Mouse (Mus musculus) MEL (cell line): ENCODE measurements at regions not wholly inside any gene's neighbourhood (a gene's known extent, or its start where the extent isn't known, plus 50 kb on each side); places are given as distances from the start of the nearest gene placed in this dataset.

Experiments used
- DNase-seq: peaks from one replicate; pipeline ENCODE4 v3.0.0; 2011; ENCODE audit warnings: low read depth, low spot score
- H3K27ac ChIP-seq: 2 replicates; pipeline ENCODE4 v1.5.1; 2012; ENCODE audit warnings: low read depth, mild to moderate bottlenecking, control low read depth, low read length, moderate library complexity; ENCODE audit not compliant: control insufficient read depth
- H3K27me3 ChIP-seq, 2 experiments: fragments of 150-350 bp in 1 of 2; sonication (generic) in 1 of 2; 2 replicates each; pipeline ENCODE4 v1.6.1; 2012; ENCODE audit warnings: low read length in 2 of 2, mild to moderate bottlenecking in 2 of 2, improper control_type of control experiment in 1 of 2, moderate library complexity in 1 of 2; ENCODE audit not compliant: insufficient read depth in 2 of 2, control insufficient read depth in 1 of 2
- H3K36me3 ChIP-seq, 2 experiments: 2 replicates each; pipeline ENCODE4 v1.6.1; 2012 to 2014; ENCODE audit warnings: low read length in 2 of 2, improper control_type of control experiment in 1 of 2, inconsistent platforms in 1 of 2, mild to moderate bottlenecking in 1 of 2; ENCODE audit not compliant: insufficient read depth in 2 of 2, control insufficient read depth in 1 of 2
- H3K4me1 ChIP-seq, 2 experiments: fragments of 150-350 bp in 1 of 2; sonication (generic) in 1 of 2; 2 replicates each; pipeline ENCODE4 v1.6.1; 2012; ENCODE audit warnings: low read length in 2 of 2, improper control_type of control experiment in 1 of 2, mild to moderate bottlenecking in 1 of 2; ENCODE audit not compliant: insufficient read depth in 2 of 2, control insufficient read depth in 1 of 2
- H3K4me3 ChIP-seq, 2 experiments: fragments of 150-350 bp in 1 of 2; sonication (generic) in 1 of 2; 2 replicates each; pipeline ENCODE4 v1.5.1; 2012; ENCODE audit warnings: low read depth in 2 of 2, low read length in 2 of 2, mild to moderate bottlenecking in 2 of 2, moderate library complexity in 2 of 2, control low read depth in 1 of 2, improper control_type of control experiment in 1 of 2; ENCODE audit not compliant: control insufficient read depth in 1 of 2, insufficient read depth in 1 of 2
- H3K79me2 ChIP-seq: 2 replicates; pipeline ENCODE4 v1.6.1; 2012; ENCODE audit warnings: mild to moderate bottlenecking, low read length, moderate library complexity; ENCODE audit not compliant: control insufficient read depth, poor library complexity, insufficient read depth
- H3K9ac ChIP-seq: 2 replicates; pipeline ENCODE4 v1.6.1; 2012; ENCODE audit warnings: low read depth, mild to moderate bottlenecking, control low read depth, low read length, moderate library complexity; ENCODE audit not compliant: control insufficient read depth, poor library complexity, severe bottlenecking
- H3K9me3 ChIP-seq: fragments of 150-350 bp; sonication (generic); replicated peaks from 2 replicates; pipeline ENCODE4 v1.6.1; 2012; ENCODE audit warnings: mild to moderate bottlenecking, low read length, improper control_type of control experiment, moderate library complexity; ENCODE audit not compliant: insufficient read depth
- BHLHE40 ChIP-seq: IDR thresholded peaks from 2 replicates; pipeline ENCODE4 v1.6.1; 2012; ENCODE audit warnings: low read depth, mild to moderate bottlenecking, inconsistent platforms, low read length, improper control_type of control experiment, borderline replicate concordance
- CHD1 ChIP-seq: IDR thresholded peaks from 2 replicates; pipeline ENCODE4 v1.6.1; 2012; ENCODE audit warnings: low read depth, mild to moderate bottlenecking, inconsistent platforms, low read length, improper control_type of control experiment
- CHD2 ChIP-seq: IDR thresholded peaks from 2 replicates; pipeline ENCODE4 v1.6.1; 2011; ENCODE audit warnings: low read length, improper control_type of control experiment
- E2F4 ChIP-seq: IDR thresholded peaks from 2 replicates; pipeline ENCODE4 v1.6.1; 2011; ENCODE audit warnings: low read depth, low read length, improper control_type of control experiment, borderline replicate concordance
- EP300 ChIP-seq, 2 experiments: IDR thresholded peaks; 2 replicates each; pipeline ENCODE4 v1.6.1; 2011; ENCODE audit warnings: improper control_type of control experiment in 2 of 2, low read length in 2 of 2, low read depth in 1 of 2, mild to moderate bottlenecking in 1 of 2
- GATA1 ChIP-seq: IDR thresholded peaks from 2 replicates; pipeline ENCODE4 v1.6.1; 2011; ENCODE audit warnings: low read depth, low read length, improper control_type of control experiment
- KAT2A ChIP-seq: conservative IDR thresholded peaks from 2 replicates; pipeline ENCODE4 v1.6.1; 2012; ENCODE audit warnings: low read depth, low read length, improper control_type of control experiment, inconsistent platforms
- MAFK ChIP-seq: IDR thresholded peaks from 2 replicates; pipeline ENCODE4 v1.6.1; 2011; ENCODE audit warnings: low read depth, mild to moderate bottlenecking, low read length, improper control_type of control experiment, borderline replicate concordance
- MEF2A ChIP-seq: IDR thresholded peaks from 2 replicates; pipeline ENCODE4 v1.6.1; 2014; ENCODE audit warnings: low read depth, mild to moderate bottlenecking, inconsistent platforms, low read length, improper control_type of control experiment; ENCODE audit not compliant: poor library complexity, insufficient replicate concordance, severe bottlenecking; ENCODE audit errors: extremely low read depth
- MYC ChIP-seq: IDR thresholded peaks from 2 replicates; pipeline ENCODE4 v1.6.1; 2011; ENCODE audit warnings: low read depth, mild to moderate bottlenecking, low read length, improper control_type of control experiment, moderate library complexity
- NELFE ChIP-seq: IDR thresholded peaks from 2 replicates; pipeline ENCODE4 v1.6.1; 2011; ENCODE audit warnings: low read depth, low read length, improper control_type of control experiment
- NRF1 ChIP-seq: IDR thresholded peaks from 2 replicates; pipeline ENCODE4 v1.6.1; 2014; ENCODE audit warnings: low read depth, mild to moderate bottlenecking, inconsistent platforms, low read length, improper control_type of control experiment, moderate library complexity; ENCODE audit not compliant: poor library complexity, insufficient read depth, severe bottlenecking
- POLR2A ChIP-seq, 2 experiments: IDR thresholded peaks; 2 replicates each; pipeline ENCODE4 v1.6.1; 2011 to 2012; ENCODE audit warnings: low read length in 2 of 2, mild to moderate bottlenecking in 2 of 2, control low read depth in 1 of 2, improper control_type of control experiment in 1 of 2, low read depth in 1 of 2, moderate library complexity in 1 of 2; ENCODE audit not compliant: control insufficient read depth in 1 of 2, insufficient read depth in 1 of 2, poor library complexity in 1 of 2
- POLR2AphosphoS2 ChIP-seq: IDR thresholded peaks from 2 replicates; pipeline ENCODE4 v1.6.1; 2011; ENCODE audit warnings: low read length, improper control_type of control experiment
- RAD21 ChIP-seq: IDR thresholded peaks from 2 replicates; pipeline ENCODE4 v1.6.1; 2011; ENCODE audit warnings: mild to moderate bottlenecking, low read depth, low read length, improper control_type of control experiment
- RCOR1 ChIP-seq: IDR thresholded peaks from 2 replicates; pipeline ENCODE4 v1.6.1; 2012; ENCODE audit warnings: low read depth, mild to moderate bottlenecking, inconsistent platforms, low read length, improper control_type of control experiment
- SIN3A ChIP-seq: IDR thresholded peaks from 2 replicates; pipeline ENCODE4 v1.6.1; 2012; ENCODE audit warnings: low read length, improper control_type of control experiment, inconsistent platforms
- TAL1 ChIP-seq: IDR thresholded peaks from 2 replicates; pipeline ENCODE4 v1.6.1; 2012; ENCODE audit warnings: mild to moderate bottlenecking, inconsistent platforms, low read length, moderate library complexity, mixed read lengths
- TBP ChIP-seq: IDR thresholded peaks from 2 replicates; pipeline ENCODE4 v1.8.0; 2011; ENCODE audit warnings: low read depth, low read length, improper control_type of control experiment
- TCF12 ChIP-seq: IDR thresholded peaks from 2 replicates; pipeline ENCODE4 v1.6.1; 2014; ENCODE audit warnings: low read depth, mild to moderate bottlenecking, inconsistent platforms, low read length, improper control_type of control experiment, moderate library complexity
- USF2 ChIP-seq, 2 experiments: IDR thresholded peaks; 2 replicates each; pipeline ENCODE4 v1.6.1; 2011 to 2012; ENCODE audit warnings: improper control_type of control experiment in 2 of 2, low read length in 2 of 2, borderline replicate concordance in 1 of 2, inconsistent platforms in 1 of 2, low read depth in 1 of 2, mild to moderate bottlenecking in 1 of 2; ENCODE audit not compliant: insufficient read depth in 1 of 2
- ZC3H11A ChIP-seq: IDR thresholded peaks from 2 replicates; pipeline ENCODE4 v1.6.1; 2012; ENCODE audit warnings: low read depth, mild to moderate bottlenecking, inconsistent platforms, low read length, improper control_type of control experiment
- ZKSCAN1 ChIP-seq: IDR thresholded peaks from 2 replicates; pipeline ENCODE4 v1.6.1; 2012; ENCODE audit warnings: low read depth, mild to moderate bottlenecking, inconsistent platforms, low read length, improper control_type of control experiment, moderate library complexity
- ZMIZ1 ChIP-seq: IDR thresholded peaks from 2 replicates; pipeline ENCODE4 v1.6.1; 2012; ENCODE audit warnings: low read depth, mild to moderate bottlenecking, inconsistent platforms, low read length, improper control_type of control experiment, moderate library complexity
- ZNF384 ChIP-seq: IDR thresholded peaks from 2 replicates; pipeline ENCODE4 v1.6.1; 2012; ENCODE audit warnings: low read depth, mild to moderate bottlenecking, inconsistent platforms, low read length, improper control_type of control experiment

DNA sequence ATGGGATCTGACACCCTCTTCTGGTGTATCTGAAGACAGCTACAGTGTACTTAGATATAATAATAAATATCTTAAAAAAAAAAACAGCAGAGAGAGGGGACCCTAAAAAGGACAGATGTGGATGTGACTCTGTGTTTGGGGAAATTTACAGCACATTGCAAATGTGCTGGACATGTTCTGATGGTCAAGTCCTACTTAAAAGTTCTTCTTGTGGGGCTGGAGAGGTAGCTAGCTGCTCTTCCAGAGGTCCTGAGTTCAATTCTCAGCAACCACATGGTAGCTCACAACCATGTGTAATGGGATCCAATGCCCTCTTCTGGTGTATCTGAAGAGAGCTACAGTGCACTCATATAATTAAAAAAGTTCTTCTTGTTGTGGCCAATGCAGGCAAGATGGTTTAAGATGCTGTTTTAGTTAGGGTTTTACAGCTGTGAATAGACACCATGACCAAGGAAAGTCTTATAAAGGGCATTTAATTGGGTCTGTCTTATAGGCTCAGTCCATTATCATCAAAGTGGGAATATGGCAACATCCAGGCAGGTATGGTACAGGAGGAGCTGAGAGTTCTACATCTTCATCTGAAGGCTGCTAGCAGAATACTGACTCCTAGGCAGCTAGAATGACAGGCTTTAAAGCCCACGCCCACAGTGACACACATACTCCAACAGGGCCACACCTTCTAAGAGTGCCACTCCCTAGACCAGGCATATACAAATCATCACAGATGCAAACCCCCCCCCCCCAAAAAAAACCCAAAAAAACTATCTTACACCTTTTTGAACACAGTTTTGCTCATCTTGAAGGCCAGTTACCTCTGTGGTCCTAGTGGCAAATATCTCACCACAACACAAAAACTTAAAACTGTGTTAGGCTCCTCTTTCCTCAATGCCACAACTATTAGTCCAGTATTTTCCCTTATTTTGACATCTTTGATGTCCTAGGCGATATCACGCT, 118.5 kb upstream of the Cpm start:
- no peak overlapping the region for H3K9ac ChIP-seq
- no peaks in the 10 kb centered on the region for H3K9me3 ChIP-seq
- H3K4me3 ChIP-seq, result no peak overlapping the region
- H3K27me3 ChIP-seq, result no peaks in the 10 kb centered on the region
- no peak for TF ChIP-seq ZNF384
- no peak for TF ChIP-seq POLR2A (IDR thresholded peaks at IDR 0.05; ENCODE audit: control insufficient read depth in 1 of 2, insufficient read depth in 1 of 2, low read depth in 1 of 2, low read length in 2 of 2, poor library complexity in 1 of 2)
- TF ChIP-seq NRF1, result no peak
- no peak for TF ChIP-seq NELFE
- no peak for TF ChIP-seq KAT2A
- TF ChIP-seq CHD1, result no peak
- no peak for TF ChIP-seq ZMIZ1
- TF ChIP-seq BHLHE40, result no peak
- TF ChIP-seq MEF2A, result no peak
- no peak for TF ChIP-seq TAL1
- no peak for TF ChIP-seq ZKSCAN1
- TF ChIP-seq RAD21, result no peak
- TF ChIP-seq TCF12, result no peak
- TF ChIP-seq RCOR1, result no peak
- no peak for TF ChIP-seq POLR2AphosphoS2
- TF ChIP-seq USF2 (IDR thresholded peaks at IDR 0.05; ENCODE audit: borderline replicate concordance in 1 of 2, insufficient read depth in 1 of 2, low read depth in 1 of 2, low read length in 2 of 2), result no peak
- no peak for TF ChIP-seq ZC3H11A
- TF ChIP-seq GATA1, result no peak
- TF ChIP-seq MAFK, result no peak
- TF ChIP-seq, all 39 proteins: peak for 0
- Histone ChIP-seq H3K36me3 (no peaks in the 10 kb centered on the region), H3K27ac (no peak overlapping the region), H3K79me2 (no peaks in the 10 kb centered on the region), H3K4me1 (no peaks in the 10 kb centered on the region)
- no peak for DNase-seq

DNA sequence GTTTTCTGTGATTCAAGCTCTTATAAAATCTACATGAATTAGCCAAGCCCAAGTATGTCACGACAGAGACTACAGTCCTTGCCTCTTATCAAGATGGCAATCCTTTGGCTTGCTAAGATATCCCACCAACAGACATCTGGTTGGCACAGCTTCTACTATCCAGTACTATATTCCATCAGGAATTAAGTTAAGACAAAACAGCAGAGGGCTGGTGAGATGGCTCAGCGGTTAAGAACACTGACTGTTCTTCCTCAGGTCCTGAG, 119.1 kb upstream of the Cpm start:
- TF ChIP-seq SIN3A (no peak), EP300 (IDR thresholded peaks at IDR 0.05; ENCODE audit: low read depth in 1 of 2, low read length in 2 of 2) (no peak), MYC (no peak), TBP (no peak), POLR2A (IDR thresholded peaks at IDR 0.05; ENCODE audit: control insufficient read depth in 1 of 2, insufficient read depth in 1 of 2, low read depth in 1 of 2, low read length in 2 of 2, poor library complexity in 1 of 2) (no peak), CHD2 (no peak), ZNF384 (no peak), E2F4 (no peak)
- TF ChIP-seq, all 39 proteins: peak for 0

More for the DNA sequence above, 119.1 kb upstream of the Cpm start:
- Histone ChIP-seq H3K9ac (no peak overlapping the region), H3K79me2 (no peaks in the 10 kb centered on the region), H3K4me3 (no peak overlapping the region), H3K27me3 (no peaks in the 10 kb centered on the region), H3K36me3 (no peaks in the 10 kb centered on the region), H3K27ac (no peak overlapping the region), H3K9me3 (no peaks in the 10 kb centered on the region), H3K4me1 (no peaks in the 10 kb centered on the region)
- DNase-seq, result no peak
